Mouse (Mus musculus) G1E (cell line): ENCODE data around the gene Ap4s1.

Experiments
- CTCF ChIP-seq: IDR thresholded peaks from 2 replicates; pipeline ENCODE4 v1.5.1; 2012; ENCODE audit warnings: low read depth, low read length, inconsistent platforms, mixed read lengths
- GATA1 ChIP-seq: IDR thresholded peaks from 2 replicates; pipeline ENCODE4 v1.6.1; 2012; ENCODE audit warnings: borderline replicate concordance, low read length, inconsistent platforms, mixed read lengths
- POLR2AphosphoS5 ChIP-seq: IDR thresholded peaks from 2 replicates; pipeline ENCODE4 v1.6.1; 2012; ENCODE audit warnings: low read depth, low read length, inconsistent platforms; ENCODE audit not compliant: insufficient replicate concordance
- TAL1 ChIP-seq: conservative IDR thresholded peaks from 2 replicates; pipeline ENCODE4 v1.6.1; 2012; ENCODE audit warnings: low read depth, low read length, inconsistent platforms, mixed read lengths

DNA sequence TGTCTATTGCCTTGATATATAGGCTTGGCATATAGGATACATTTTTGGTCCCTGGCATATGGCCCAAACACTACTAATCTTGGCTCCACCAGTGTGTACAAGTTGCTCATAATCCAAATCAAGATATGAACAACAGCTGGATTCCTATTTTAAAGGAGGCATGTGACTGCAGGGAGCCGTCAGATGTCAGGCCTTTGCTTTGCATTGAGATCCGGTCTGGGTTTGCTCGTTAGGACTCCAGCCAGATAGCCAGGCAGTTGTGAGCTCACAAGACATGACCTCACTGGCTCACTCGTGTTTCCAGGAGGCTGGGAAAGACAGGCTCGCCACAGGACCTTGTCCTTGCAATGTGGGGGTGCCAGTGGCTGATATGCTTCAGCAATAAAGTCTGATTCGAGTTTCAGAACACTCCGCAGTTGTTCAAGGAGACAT lies 45.0 kb downstream of the Ap4s1 start:
- TF ChIP-seq CTCF, result no peak
- TF ChIP-seq GATA1, result no peak
- TF ChIP-seq TAL1, result no peak
- TF ChIP-seq POLR2AphosphoS5, result no peak
